Mouse (Mus musculus) forebrain, embryonic 16.5 days (tissue): ENCODE data around the gene Heatr3. TPM values are rescaled to one million over a fixed set of nuclear protein-coding genes. Genes with fewer than 3 reads are reported as not detected.

ENCODE experiments used
- ATAC-seq: fragments of 200-750 bp; cut with Nextera tagmentation; 2 replicates; pipeline ENCODE4 v1.8.0; 2017; ENCODE audit warnings: mild to moderate bottlenecking, moderate library complexity
- H3K27ac ChIP-seq: fragments of 300-500 bp; sonication (generic); 2 replicates; pipeline ENCODE4 v1.5.1; 2014; ENCODE audit warnings: low read length, control low read depth
- H3K27me3 ChIP-seq: fragments of 300-500 bp; sonication (generic); replicated peaks from 2 replicates; pipeline ENCODE4 v1.6.1; 2014; ENCODE audit warnings: low read length; ENCODE audit not compliant: control insufficient read depth, insufficient read depth
- H3K36me3 ChIP-seq: fragments of 300-500 bp; sonication (generic); 2 replicates; pipeline ENCODE4 v1.6.1; 2014; ENCODE audit not compliant: control insufficient read depth, insufficient read depth
- H3K4me1 ChIP-seq: fragments of 300-500 bp; sonication (generic); replicated peaks from 2 replicates; pipeline ENCODE4 v1.6.1; 2014; ENCODE audit warnings: low read length; ENCODE audit not compliant: control insufficient read depth, insufficient read depth
- H3K4me2 ChIP-seq: fragments of 300-500 bp; sonication (generic); 2 replicates; pipeline ENCODE4 v1.6.1; 2014; ENCODE audit warnings: mild to moderate bottlenecking, low read length, control low read depth
- H3K4me3 ChIP-seq: fragments of 300-500 bp; sonication (generic); replicated peaks from 2 replicates; pipeline ENCODE4 v1.5.1; 2014; ENCODE audit warnings: mild to moderate bottlenecking, low read length, control low read depth
- H3K9ac ChIP-seq: fragments of 300-500 bp; sonication (generic); replicated peaks from 2 replicates; pipeline ENCODE4 v1.6.1; 2014; ENCODE audit warnings: low read depth, low read length, control low read depth
- H3K9me3 ChIP-seq: fragments of 300-500 bp; sonication (generic); 2 replicates; pipeline ENCODE4 v1.6.1; 2016; ENCODE audit warnings: low read length; ENCODE audit not compliant: control insufficient read depth
- WGBS: fragments of 180-500 bp; shearing (Covaris S2); extraction: QIAGEN DNeasy Blood & Tissue Kit; methylation state at CpG from one replicate; pipeline ENCODE4 v1.1.7; 2014; 5-methylcytosine and 5-hydroxymethylcytosine counted together
- polyA plus RNA-seq: library from polyadenylated mRNA; unstranded; fragments of >200 nt; fragmentation: Nextera tagmentation; extraction: Ambion mirVana; gene quantifications from 2 replicates; pipeline ENCODE4 v1.2.1, GENCODE M21; 2015

Gene Heatr3
- polyA plus RNA-seq, 1 experiment from 2014 or later, result 40.3 TPM

GRCm38 (mm10) chr8:88124850-88125249, 12.8 kb upstream of the Heatr3 start:
- Histone ChIP-seq H3K4me1 (peaks cover 4% of the 10 kb centered on the region; the same call in 1 of the 2 replicates), H3K36me3 (peaks cover 13% of the 10 kb centered on the region)

DNA sequence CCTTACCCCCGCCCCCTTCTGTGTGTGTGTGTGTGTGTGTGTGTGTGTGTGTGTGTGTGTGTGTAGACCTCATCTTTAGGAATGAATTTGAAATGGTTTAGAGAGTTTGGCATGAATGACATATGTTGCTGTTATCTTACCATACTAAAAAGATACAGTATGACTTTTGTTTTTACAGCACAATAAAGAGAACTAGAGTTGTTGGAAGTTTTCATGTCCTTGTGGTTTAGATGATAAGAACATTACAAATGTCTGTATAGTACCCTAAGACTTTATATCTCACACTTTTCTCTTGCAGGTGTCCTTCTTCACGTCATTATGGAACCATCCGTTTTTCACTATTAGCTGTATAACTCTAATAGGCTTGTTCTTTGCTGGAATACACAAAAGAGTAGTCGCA, 8.3 kb upstream of the Heatr3 start:
- H3K4me3 ChIP-seq, result no peak overlapping the region
- 92% methylated on average over 4 of the region's 4 CpGs for WGBS
- no peak for ATAC-seq
- H3K27me3 ChIP-seq, result no peaks in the 10 kb centered on the region
- no peak overlapping the region for H3K4me2 ChIP-seq
- H3K9ac ChIP-seq, result no peak overlapping the region
- no peak overlapping the region for H3K27ac ChIP-seq
- H3K9me3 ChIP-seq, result no peaks in the 10 kb centered on the region
- peaks cover 15% of the 10 kb centered on the region for H3K36me3 ChIP-seq
- no peaks in the 10 kb centered on the region for H3K4me1 ChIP-seq

More at GRCm38 (mm10) chr8:88124850-88125249, 12.8 kb upstream of the Heatr3 start:
- H3K4me2 ChIP-seq, result no peak overlapping the region
- H3K27me3 ChIP-seq, result no peaks in the 10 kb centered on the region
- no peaks in the 10 kb centered on the region for H3K9me3 ChIP-seq
- H3K27ac ChIP-seq, result no peak overlapping the region
- no peak overlapping the region for H3K9ac ChIP-seq
- 93% methylated on average over 2 of the region's 2 CpGs for WGBS
- no peak overlapping the region for H3K4me3 ChIP-seq
- ATAC-seq, result no peak

DNA sequence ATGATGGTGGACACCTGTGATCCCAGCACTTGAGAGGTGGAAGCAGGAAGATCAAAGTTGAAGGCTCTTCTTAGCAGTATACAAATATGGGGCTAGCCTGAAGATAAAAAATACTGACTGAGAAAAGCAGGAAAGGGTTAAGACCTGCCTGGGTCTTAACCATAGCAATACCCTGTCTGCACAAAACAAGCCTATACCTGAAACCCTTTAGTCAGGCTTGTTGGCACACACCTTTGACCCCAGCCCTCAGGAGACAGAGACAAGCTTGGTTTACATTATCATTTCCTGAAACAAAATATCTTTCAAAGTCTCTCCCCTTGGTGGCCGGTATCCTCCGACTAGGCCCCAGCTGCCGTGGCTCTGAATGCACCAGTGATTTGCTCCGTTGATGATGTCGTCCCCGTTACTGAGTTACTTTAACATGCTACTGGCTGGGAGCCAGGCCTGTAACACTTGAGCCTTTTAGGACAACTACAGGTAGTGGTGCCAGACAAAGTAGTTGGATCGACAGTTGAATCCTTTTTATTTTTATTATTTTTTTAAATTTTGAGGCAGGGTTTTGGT, 6.8 kb upstream of the Heatr3 start:
- Histone ChIP-seq H3K4me3 (no peak overlapping the region), H3K36me3 (peaks cover 15% of the 10 kb centered on the region), H3K27me3 (no peaks in the 10 kb centered on the region), H3K9me3 (no peaks in the 10 kb centered on the region), H3K27ac (no peak overlapping the region), H3K4me2 (no peak overlapping the region), H3K9ac (no peak overlapping the region), H3K4me1 (no peaks in the 10 kb centered on the region)
- ATAC-seq, result no peak
- WGBS, result 31% methylated on average over 7 of the region's 7 CpGs

DNA sequence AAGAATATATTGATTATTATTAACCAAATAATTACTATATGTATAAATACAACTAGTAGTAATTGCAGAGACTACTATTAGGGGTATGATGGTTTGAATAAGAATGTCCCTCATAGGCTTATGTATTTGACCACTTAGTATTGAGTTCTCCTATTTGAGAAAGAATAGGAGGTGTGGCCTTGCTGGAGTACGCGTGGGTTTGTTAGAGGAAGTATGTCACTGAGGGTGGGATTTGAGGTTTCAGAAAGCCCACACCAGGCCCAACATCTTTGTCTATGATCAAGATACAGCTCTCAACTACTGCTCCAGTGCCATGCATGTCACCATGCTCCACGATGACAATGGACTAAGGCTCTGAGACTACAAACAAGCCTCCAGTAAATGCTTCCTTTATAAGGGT, 1.6 kb downstream of the Heatr3 start:
- Histone ChIP-seq H3K9me3 (no peaks in the 10 kb centered on the region), H3K4me3 (no peak overlapping the region), H3K27me3 (no peaks in the 10 kb centered on the region), H3K4me2 (no peak overlapping the region), H3K36me3 (peaks cover 20% of the 10 kb centered on the region), H3K4me1 (peaks cover 11% of the 10 kb centered on the region), H3K9ac (no peak overlapping the region), H3K27ac (no peak overlapping the region)
- no peak for ATAC-seq
- 93% methylated on average over 3 of the region's 3 CpGs for WGBS

- Histone ChIP-seq H3K9me3 (no peaks in the 10 kb centered on the region), H3K36me3 (peaks cover 19% of the 10 kb centered on the region), H3K27ac (no peak overlapping the region), H3K4me1 (peaks cover 11% of the 10 kb centered on the region), H3K4me2 (no peak overlapping the region), H3K9ac (no peak overlapping the region), H3K27me3 (no peaks in the 10 kb centered on the region), H3K4me3 (no peak overlapping the region)
- 93% methylated on average over 3 of the region's 3 CpGs for WGBS
- no peak for ATAC-seq
Observed at GRCm38 (mm10) chr8:88141629-88142028, 4.0 kb downstream of the Heatr3 start.

DNA sequence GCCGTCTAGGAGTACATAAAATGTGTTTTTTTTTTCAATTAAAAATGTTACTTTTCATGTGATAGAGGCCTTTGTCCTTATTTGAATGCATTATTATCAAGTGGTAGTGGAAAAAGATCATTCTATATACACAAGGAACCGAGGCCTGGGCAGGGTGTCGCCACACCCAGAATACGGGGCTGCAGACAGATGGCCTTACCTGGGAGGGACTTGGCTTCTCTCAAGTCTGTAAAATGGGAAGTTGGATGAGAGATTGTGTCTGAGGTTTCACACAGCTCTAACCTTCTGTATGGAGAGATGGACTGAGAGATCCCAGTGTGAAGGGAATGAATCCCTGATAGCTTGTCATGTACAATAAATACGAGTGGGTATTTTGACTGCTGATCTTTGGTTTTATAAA, 6.4 kb downstream of the Heatr3 start:
- H3K4me3 ChIP-seq, result no peak overlapping the region
- H3K9me3 ChIP-seq, result no peaks in the 10 kb centered on the region
- no peaks in the 10 kb centered on the region for H3K27me3 ChIP-seq
- no peak for ATAC-seq
- no peak overlapping the region for H3K4me2 ChIP-seq
- no peak overlapping the region for H3K9ac ChIP-seq
- H3K27ac ChIP-seq, result no peak overlapping the region
- 92% methylated on average over 5 of the region's 5 CpGs for WGBS
- 0 out of 2 replicates have a peak, but pooled peaks cover 4% of the 10 kb centered on the region for H3K4me1 ChIP-seq
- peaks cover 34% of the 10 kb centered on the region for H3K36me3 ChIP-seq

GRCm38 (mm10) chr8:88150910-88151371, 13.3 kb downstream of the Heatr3 start:
- ATAC-seq, result no peak
- Histone ChIP-seq H3K27ac (no peak overlapping the region), H3K4me1 (no peaks in the 10 kb centered on the region), H3K9me3 (no peaks in the 10 kb centered on the region), H3K9ac (no peak overlapping the region), H3K4me2 (no peak overlapping the region), H3K27me3 (no peaks in the 10 kb centered on the region), H3K4me3 (no peak overlapping the region), H3K36me3 (peaks cover 26% of the 10 kb centered on the region)
- WGBS, result 97% methylated on average over 6 of the region's 6 CpGs

DNA sequence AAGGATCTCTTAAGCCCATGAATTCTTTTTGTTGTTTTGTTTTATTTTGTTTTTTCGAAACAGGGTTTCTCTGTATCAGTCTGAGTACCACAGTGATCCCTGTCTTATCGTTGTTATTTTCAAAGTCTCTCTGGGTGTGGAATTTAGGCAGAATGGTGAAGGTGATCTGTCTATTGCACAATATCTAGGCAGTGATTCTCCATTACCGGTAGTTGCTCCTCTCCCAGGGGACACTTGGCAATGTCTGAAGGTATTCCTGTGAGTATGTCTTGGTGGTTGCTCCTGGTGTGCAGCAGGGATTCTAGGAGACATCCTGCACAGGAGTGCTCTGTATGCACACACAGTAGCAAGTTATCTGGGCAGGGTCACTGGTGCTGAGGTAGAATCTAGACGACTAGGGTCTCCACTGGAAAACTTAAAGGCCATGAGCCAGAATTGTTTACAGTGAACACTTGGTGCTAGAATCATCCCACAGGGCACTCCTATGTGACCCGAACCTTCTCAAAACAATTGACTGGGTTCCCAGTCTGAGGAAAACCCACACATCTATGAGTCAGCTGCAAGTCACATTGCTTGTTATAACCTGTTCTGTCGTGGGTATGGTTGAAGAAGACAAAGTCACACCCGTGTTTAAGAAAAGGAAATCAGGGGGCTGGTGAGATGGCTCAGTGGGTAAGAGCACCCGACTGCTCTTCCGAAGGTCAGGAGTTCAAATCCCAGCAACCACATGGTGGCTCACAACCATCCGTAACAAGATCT, 22.8 kb downstream of the Heatr3 start:
- H3K9ac ChIP-seq, result no peak overlapping the region
- 87% methylated on average over 10 of the region's 10 CpGs for WGBS
- H3K9me3 ChIP-seq, result no peaks in the 10 kb centered on the region
- H3K4me3 ChIP-seq, result no peak overlapping the region
- H3K27ac ChIP-seq, result no peak overlapping the region
- H3K36me3 ChIP-seq, result peaks cover 39% of the 10 kb centered on the region
- H3K4me2 ChIP-seq, result no peak overlapping the region
- no peaks in the 10 kb centered on the region for H3K4me1 ChIP-seq
- H3K27me3 ChIP-seq, result no peaks in the 10 kb centered on the region
- no peak for ATAC-seq

DNA sequence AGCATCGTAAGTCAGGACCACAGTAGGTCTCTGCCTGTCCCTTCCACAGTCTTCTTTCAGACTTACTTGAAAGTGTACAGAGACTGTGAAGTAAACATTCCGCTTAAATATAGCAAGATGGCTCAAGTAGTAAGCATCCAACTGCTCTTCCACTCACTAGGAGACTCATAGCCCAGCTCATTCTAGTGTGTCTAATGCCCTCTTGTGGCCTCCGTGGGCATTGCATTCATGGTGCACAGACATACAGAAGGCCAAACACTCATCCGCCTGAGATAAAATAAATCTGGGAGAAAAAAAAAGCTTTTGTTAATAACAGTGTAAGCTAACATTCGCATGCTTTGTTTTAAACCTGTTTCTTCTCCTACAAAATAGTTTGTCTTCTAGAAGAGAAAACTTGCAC, 23.8 kb downstream of the Heatr3 start:
- Histone ChIP-seq H3K36me3 (peaks cover 39% of the 10 kb centered on the region), H3K9me3 (no peaks in the 10 kb centered on the region), H3K9ac (no peak overlapping the region), H3K4me2 (no peak overlapping the region), H3K4me1 (no peaks in the 10 kb centered on the region), H3K27me3 (no peaks in the 10 kb centered on the region), H3K4me3 (no peak overlapping the region), H3K27ac (no peak overlapping the region)
- WGBS, result 77% methylated on average over 5 of the region's 5 CpGs
- ATAC-seq, result no peak
